Mouse (Mus musculus): ENCODE measurements around the gene Ebp. TPM values are rescaled to one million over a fixed set of nuclear protein-coding genes. Genes with fewer than 3 reads are reported as not detected.

Gene Ebp
- 28.0 and 28.5 TPM in 2 replicates for polyA plus RNA-seq (2014; fragmentation: Nextera tagmentation; extraction: Ambion mirVana)

DNA sequence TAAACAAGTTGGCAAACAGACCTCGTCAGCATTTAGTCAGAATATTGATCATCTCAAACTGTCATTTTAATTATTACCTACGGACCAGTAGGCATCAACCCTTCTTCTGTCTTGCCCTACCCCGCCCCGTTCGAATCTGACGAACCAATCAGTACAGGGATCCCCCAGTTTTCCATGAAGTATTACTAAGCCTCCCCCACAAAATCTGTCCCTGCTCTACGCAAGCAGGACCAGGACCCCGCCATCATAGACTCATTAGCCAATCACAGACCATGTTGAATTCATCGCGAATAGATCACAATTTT lies at the start of gene Ebp:
Gene Ebp, minus strand, starts transcription at position 94 of the 305 bp plus-strand sequence.
- WGBS = 18% methylated on average over 10 of the region's 10 CpGs
- H3K36me3 ChIP-seq (ENCODE audit: control insufficient read depth, insufficient read depth, low read length) = no peaks in the 10 kb centered on the region
- no peaks in the 10 kb centered on the region for H3K27me3 ChIP-seq (ENCODE audit: control insufficient read depth, insufficient read depth, low read length)
- H3K4me2 ChIP-seq (ENCODE audit: low read length) = peak within 1 kb of the TSS; percentile 71
- H3K4me1 ChIP-seq (ENCODE audit: control insufficient read depth in 2 of 2, insufficient read depth in 2 of 2, low read length in 2 of 2) = no peaks in the 10 kb centered on the region; a peak in 1 of 4 replicates
- H3K4me3 ChIP-seq (ENCODE audit: control insufficient read depth in 1 of 2, insufficient read depth in 1 of 2, low read depth in 1 of 2, low read length in 2 of 2) = peak within 1 kb of the TSS; percentile 57
- no peaks in the 10 kb centered on the region for H3K9me3 ChIP-seq (ENCODE audit: control insufficient read depth, low read length)
- H3K27ac ChIP-seq (replicated peaks in 1 of 2; ENCODE audit: control insufficient read depth in 1 of 2, insufficient read depth in 1 of 2, low read depth in 2 of 2, low read length in 2 of 2) = peak within 1 kb of the TSS; percentile 47 to 57; a peak in 3 of 4 replicates
- peak within 1 kb of the TSS; percentile 72 for H3K9ac ChIP-seq (ENCODE audit: low read length)
- peak; percentile 44; the same call in 1 of the 2 replicates for ATAC-seq (ENCODE audit: insufficient number of reproducible peaks, insufficient read depth, low FRiP score, low read depth)

DNA sequence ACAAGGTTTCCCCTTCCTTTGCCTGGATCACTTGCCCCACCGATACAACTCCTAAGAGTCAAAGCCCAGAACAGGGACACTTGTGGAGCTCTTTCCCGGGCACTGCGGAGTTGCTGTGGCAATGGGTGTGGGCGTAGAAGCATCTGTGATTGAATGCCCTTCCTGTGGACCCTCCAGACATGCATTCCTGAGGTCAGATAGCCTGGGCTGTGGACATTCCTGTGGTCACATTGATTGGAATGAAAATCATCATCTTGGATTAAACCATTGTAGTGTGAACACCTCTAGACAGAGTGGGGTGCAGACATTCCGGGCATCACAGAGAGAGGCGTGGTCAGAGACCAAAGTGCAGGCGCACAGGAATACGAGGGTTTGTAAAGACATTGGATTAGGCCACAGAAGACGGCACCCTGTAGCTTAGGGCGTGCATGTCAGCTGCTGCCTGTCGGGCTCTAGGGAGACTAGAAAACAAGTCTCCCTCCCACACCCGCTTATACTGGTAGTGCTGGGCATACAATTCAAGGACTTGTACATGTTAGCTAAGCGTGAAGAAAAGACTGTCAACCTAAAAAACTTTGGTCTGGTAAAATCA lies 45.6 kb upstream of the Ebp start:
- H3K4me1 ChIP-seq (ENCODE audit: control insufficient read depth in 2 of 2, insufficient read depth in 2 of 2, low read length in 2 of 2) = no peaks in the 10 kb centered on the region
- H3K36me3 ChIP-seq (ENCODE audit: control insufficient read depth, insufficient read depth, low read length) = no peaks in the 10 kb centered on the region
- H3K9me3 ChIP-seq (ENCODE audit: control insufficient read depth, low read length) = no peaks in the 10 kb centered on the region
- ATAC-seq (ENCODE audit: insufficient number of reproducible peaks, insufficient read depth, low FRiP score, low read depth) = no peak
- H3K27me3 ChIP-seq (ENCODE audit: control insufficient read depth, insufficient read depth, low read length) = no peaks in the 10 kb centered on the region
- 73% methylated on average over 13 of the region's 13 CpGs for WGBS
- no peak overlapping the region for H3K4me2 ChIP-seq (ENCODE audit: low read length)
- H3K9ac ChIP-seq (ENCODE audit: low read length) = no peak overlapping the region
- H3K27ac ChIP-seq (replicated peaks in 1 of 2; ENCODE audit: control insufficient read depth in 1 of 2, insufficient read depth in 1 of 2, low read depth in 2 of 2, low read length in 2 of 2) = no peak overlapping the region
- no peak overlapping the region for H3K4me3 ChIP-seq (ENCODE audit: control insufficient read depth in 1 of 2, insufficient read depth in 1 of 2, low read depth in 1 of 2, low read length in 2 of 2)

DNA sequence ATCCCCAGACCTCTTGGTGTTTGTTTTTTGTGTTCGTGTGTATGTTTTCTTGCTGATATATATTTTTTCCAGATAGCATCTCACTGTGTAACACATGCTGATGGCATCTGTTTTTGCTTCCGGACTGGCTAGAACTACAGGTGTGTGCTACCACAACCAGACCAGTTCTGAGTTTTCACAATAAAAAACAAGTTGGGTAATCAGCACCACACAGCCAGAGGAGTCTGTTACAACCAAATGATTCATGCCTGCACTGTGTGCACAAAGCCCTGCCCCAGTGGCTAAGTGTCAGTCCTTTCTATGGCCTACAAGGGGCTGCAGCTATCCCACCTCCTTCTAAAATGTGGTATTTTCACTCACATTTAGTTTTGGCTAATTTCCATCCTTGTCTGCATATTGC lies 43.4 kb upstream of the Ebp start:
- ATAC-seq (ENCODE audit: insufficient number of reproducible peaks, insufficient read depth, low FRiP score, low read depth) = no peak
- Histone ChIP-seq H3K4me2 (ENCODE audit: low read length) (no peak overlapping the region), H3K4me3 (ENCODE audit: control insufficient read depth in 1 of 2, insufficient read depth in 1 of 2, low read depth in 1 of 2, low read length in 2 of 2) (no peak overlapping the region), H3K4me1 (ENCODE audit: control insufficient read depth in 2 of 2, insufficient read depth in 2 of 2, low read length in 2 of 2) (no peaks in the 10 kb centered on the region), H3K27me3 (ENCODE audit: control insufficient read depth, insufficient read depth, low read length) (no peaks in the 10 kb centered on the region), H3K9ac (ENCODE audit: low read length) (no peak overlapping the region), H3K9me3 (ENCODE audit: control insufficient read depth, low read length) (no peaks in the 10 kb centered on the region), H3K36me3 (ENCODE audit: control insufficient read depth, insufficient read depth, low read length) (no peaks in the 10 kb centered on the region), H3K27ac (replicated peaks in 1 of 2; ENCODE audit: control insufficient read depth in 1 of 2, insufficient read depth in 1 of 2, low read depth in 2 of 2, low read length in 2 of 2) (no peak overlapping the region)
- 69% methylated on average over 2 of the region's 2 CpGs for WGBS

DNA sequence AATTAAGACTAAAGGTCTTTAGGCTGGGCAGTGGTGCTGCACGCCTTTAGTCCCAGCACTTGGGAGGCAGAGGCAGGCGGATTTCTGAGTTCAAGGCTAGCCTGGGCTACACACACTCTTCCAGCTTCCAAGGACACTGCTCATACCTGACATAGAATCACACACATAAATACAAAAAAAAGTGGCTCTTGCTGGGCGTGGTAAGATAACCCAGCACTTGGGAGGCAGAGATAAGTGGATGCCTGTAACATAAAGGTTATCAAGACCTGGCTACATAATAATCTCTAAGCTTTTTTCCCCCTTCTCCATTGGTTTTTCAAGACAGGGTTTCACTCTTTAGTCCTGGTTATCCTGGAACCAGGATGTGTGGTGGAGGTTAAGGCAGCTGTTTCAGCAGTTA lies 40.3 kb upstream of the Ebp start:
- no peaks in the 10 kb centered on the region for H3K36me3 ChIP-seq (ENCODE audit: control insufficient read depth, insufficient read depth, low read length)
- no peaks in the 10 kb centered on the region for H3K27me3 ChIP-seq (ENCODE audit: control insufficient read depth, insufficient read depth, low read length)
- no peak overlapping the region for H3K27ac ChIP-seq (replicated peaks in 1 of 2; ENCODE audit: control insufficient read depth in 1 of 2, insufficient read depth in 1 of 2, low read depth in 2 of 2, low read length in 2 of 2)
- H3K4me2 ChIP-seq (ENCODE audit: low read length) = no peak overlapping the region
- no peak overlapping the region for H3K9ac ChIP-seq (ENCODE audit: low read length)
- 74% methylated on average over 3 of the region's 3 CpGs for WGBS
- H3K9me3 ChIP-seq (ENCODE audit: control insufficient read depth, low read length) = no peaks in the 10 kb centered on the region
- no peak for ATAC-seq (ENCODE audit: insufficient number of reproducible peaks, insufficient read depth, low FRiP score, low read depth)
- no peaks in the 10 kb centered on the region for H3K4me1 ChIP-seq (ENCODE audit: control insufficient read depth in 2 of 2, insufficient read depth in 2 of 2, low read length in 2 of 2)
- H3K4me3 ChIP-seq (ENCODE audit: control insufficient read depth in 1 of 2, insufficient read depth in 1 of 2, low read depth in 1 of 2, low read length in 2 of 2) = no peak overlapping the region

DNA sequence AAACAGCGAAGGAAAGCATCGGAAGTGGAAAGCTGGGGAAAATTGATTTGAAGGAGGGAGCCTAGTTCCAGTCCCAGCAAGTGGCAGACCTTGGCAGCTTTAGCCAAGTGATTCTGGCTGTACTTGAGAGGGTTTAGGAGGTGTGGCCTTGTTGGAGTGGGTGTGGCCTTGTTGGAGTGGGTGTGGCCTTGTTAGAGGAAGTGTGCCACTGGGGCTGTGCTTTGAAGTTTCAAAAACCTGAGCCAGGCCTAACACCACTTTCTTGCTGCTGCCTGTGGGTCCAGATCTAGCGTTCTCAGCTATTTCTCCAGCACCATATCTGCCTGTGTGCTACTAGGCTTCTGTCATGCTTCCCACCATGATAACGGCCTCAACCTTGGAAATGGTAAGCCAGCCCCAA lies 37.0 kb upstream of the Ebp start:
- Histone ChIP-seq H3K27me3 (ENCODE audit: control insufficient read depth, insufficient read depth, low read length) (no peaks in the 10 kb centered on the region), H3K4me2 (ENCODE audit: low read length) (no peak overlapping the region), H3K9ac (ENCODE audit: low read length) (no peak overlapping the region), H3K27ac (replicated peaks in 1 of 2; ENCODE audit: control insufficient read depth in 1 of 2, insufficient read depth in 1 of 2, low read depth in 2 of 2, low read length in 2 of 2) (no peak overlapping the region), H3K4me3 (ENCODE audit: control insufficient read depth in 1 of 2, insufficient read depth in 1 of 2, low read depth in 1 of 2, low read length in 2 of 2) (no peak overlapping the region), H3K36me3 (ENCODE audit: control insufficient read depth, insufficient read depth, low read length) (no peaks in the 10 kb centered on the region), H3K4me1 (ENCODE audit: control insufficient read depth in 2 of 2, insufficient read depth in 2 of 2, low read length in 2 of 2) (no peaks in the 10 kb centered on the region), H3K9me3 (ENCODE audit: control insufficient read depth, low read length) (no peaks in the 10 kb centered on the region)
- ATAC-seq (ENCODE audit: insufficient number of reproducible peaks, insufficient read depth, low FRiP score, low read depth) = no peak
- 62% methylated on average over 4 of the region's 4 CpGs for WGBS

DNA sequence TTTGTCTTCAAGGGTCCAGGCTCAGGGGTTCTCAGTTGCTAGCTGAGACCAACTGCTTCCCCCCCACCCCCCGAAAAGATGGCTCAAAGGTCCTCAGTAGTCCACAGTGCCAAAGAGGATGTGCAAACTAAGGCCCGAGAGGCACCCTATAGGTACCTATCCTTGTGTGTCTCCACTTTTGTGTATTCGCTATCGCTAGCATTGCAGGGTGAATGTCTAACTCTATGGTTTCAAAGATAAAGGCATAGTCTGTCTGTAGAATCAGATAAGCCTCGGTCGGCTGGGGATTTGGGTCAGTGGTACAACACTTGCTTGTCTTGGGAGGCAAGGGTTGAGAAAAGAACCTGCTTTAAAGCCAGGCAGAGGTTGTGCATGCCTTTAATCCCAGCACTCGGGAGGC lies 30.2 kb upstream of the Ebp start:
- Histone ChIP-seq H3K4me2 (ENCODE audit: low read length) (no peak overlapping the region), H3K27me3 (ENCODE audit: control insufficient read depth, insufficient read depth, low read length) (no peaks in the 10 kb centered on the region), H3K4me1 (ENCODE audit: control insufficient read depth in 2 of 2, insufficient read depth in 2 of 2, low read length in 2 of 2) (0 out of 4 replicates have a peak, but pooled peaks cover 0 to 2% of the 10 kb centered on the region in 2 experiments), H3K9ac (ENCODE audit: low read length) (no peak overlapping the region), H3K9me3 (ENCODE audit: control insufficient read depth, low read length) (no peaks in the 10 kb centered on the region), H3K36me3 (ENCODE audit: control insufficient read depth, insufficient read depth, low read length) (no peaks in the 10 kb centered on the region), H3K27ac (replicated peaks in 1 of 2; ENCODE audit: control insufficient read depth in 1 of 2, insufficient read depth in 1 of 2, low read depth in 2 of 2, low read length in 2 of 2) (no peak overlapping the region), H3K4me3 (ENCODE audit: control insufficient read depth in 1 of 2, insufficient read depth in 1 of 2, low read depth in 1 of 2, low read length in 2 of 2) (no peak overlapping the region)
- no peak for ATAC-seq (ENCODE audit: insufficient number of reproducible peaks, insufficient read depth, low FRiP score, low read depth)
- 72% methylated on average over 7 of the region's 7 CpGs for WGBS

DNA sequence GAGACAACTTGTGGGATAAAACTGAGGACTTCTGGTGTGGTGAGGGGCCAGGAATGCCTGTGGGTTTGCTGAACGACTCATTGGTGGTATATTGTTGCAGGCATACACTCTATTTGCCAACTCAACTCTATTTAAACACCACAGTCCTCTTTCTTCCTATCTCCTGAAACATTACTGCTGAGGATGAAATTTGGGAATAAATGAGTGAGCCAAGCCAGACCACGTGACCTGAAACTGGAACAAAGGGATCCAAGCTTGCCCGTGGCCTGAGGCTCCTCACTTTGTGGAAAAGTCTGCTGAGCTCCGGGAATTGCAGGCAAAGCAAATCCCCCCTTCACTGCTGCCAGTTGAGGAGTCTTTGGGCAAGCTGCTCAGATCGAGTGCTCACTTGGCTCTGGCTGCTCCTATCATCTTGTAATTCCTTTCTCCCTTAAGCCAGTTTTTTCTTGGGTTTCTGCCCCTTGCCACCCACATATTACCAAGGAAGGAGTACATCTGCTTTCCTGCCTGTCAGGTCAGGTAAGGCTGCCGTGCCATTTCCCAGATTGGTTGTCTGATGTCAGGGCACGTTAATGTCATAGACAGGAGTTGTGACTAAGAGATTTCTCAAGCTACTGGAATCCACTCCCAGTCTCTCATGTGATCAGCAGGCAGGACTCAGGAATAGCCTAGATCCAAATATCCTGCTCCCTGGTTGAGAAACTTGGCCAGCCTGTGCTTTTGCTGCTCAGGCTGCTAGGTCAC lies 29.5 kb upstream of the Ebp start:
- Histone ChIP-seq H3K9me3 (ENCODE audit: control insufficient read depth, low read length) (no peaks in the 10 kb centered on the region), H3K4me2 (ENCODE audit: low read length) (no peak overlapping the region), H3K27me3 (ENCODE audit: control insufficient read depth, insufficient read depth, low read length) (no peaks in the 10 kb centered on the region), H3K27ac (replicated peaks in 1 of 2; ENCODE audit: control insufficient read depth in 1 of 2, insufficient read depth in 1 of 2, low read depth in 2 of 2, low read length in 2 of 2) (no peak overlapping the region), H3K36me3 (ENCODE audit: control insufficient read depth, insufficient read depth, low read length) (no peaks in the 10 kb centered on the region), H3K9ac (ENCODE audit: low read length) (no peak overlapping the region), H3K4me3 (ENCODE audit: control insufficient read depth in 1 of 2, insufficient read depth in 1 of 2, low read depth in 1 of 2, low read length in 2 of 2) (no peak overlapping the region), H3K4me1 (ENCODE audit: control insufficient read depth in 2 of 2, insufficient read depth in 2 of 2, low read length in 2 of 2) (0 out of 4 replicates have a peak, but pooled peaks cover 0 to 2% of the 10 kb centered on the region in 2 experiments)
- 53% methylated on average over 7 of the region's 7 CpGs for WGBS
- no peak for ATAC-seq (ENCODE audit: insufficient number of reproducible peaks, insufficient read depth, low FRiP score, low read depth)

Measured in heart, embryonic 14.5 days (tissue).